Mouse (Mus musculus) cerebellum, adult 9-10 months (tissue): ENCODE measurements around the gene Gm7849.
"Not testable (repeated sequence)": the region's sequence is repeated elsewhere in the genome, so short reads cannot be mapped to it uniquely, and the experiment has no call there.

Source experiments
- DNase-seq: peaks from one replicate; pipeline ENCODE4 v3.0.0; 2022

Gm7849 gene

GRCm38 (mm10) chr8:21456460-21456859 lies at the start of gene Gm7849:
TSS of gene Gm7849 (minus strand) at chr8:21456560.
- DNase-seq, result not testable (repeated sequence)

- DNase-seq, result not testable (repeated sequence)
These were observed 29.2 kb downstream of the Gm7849 start, which contains the start of gene Defa36 for GRCm38 (mm10) chr8:21427111-21427510. TSS of gene Defa36 (plus strand) at chr8:21427411.
